Mouse (Mus musculus) frontal cortex, adult 2 months (tissue): Measurements from ENCODE around the gene Nptx1. TPM values are rescaled to one million over a fixed set of nuclear protein-coding genes. Genes with fewer than 3 reads are reported as not detected.

Experiments used
- DNase-seq, 2 experiments: peaks; one replicate each; pipeline ENCODE4 v3.0.0; 2022; ENCODE audit warnings: low spot score in 1 of 2; ENCODE audit errors: extremely low spot score in 1 of 2
- polyA plus RNA-seq: library from polyadenylated mRNA; depleted of rRNA; stranded (reverse); fragments of >200 nt; gene quantifications from 2 replicates; pipeline ENCODE4 v1.2.3, GENCODE M21; 2012; rRNA removed

Gene Nptx1
- 84.6 and 86.3 TPM in 2 replicates for polyA plus RNA-seq

GRCm38 (mm10) chr11:119547183-119547921, at the start of gene Nptx1:
TSS of gene Nptx1 (minus strand) at chr11:119547753.
- DNase-seq = peak in 1 of 2 experiments; percentile 81

- DNase-seq = no peak
These were observed 46.4 kb upstream of the Nptx1 start for GRCm38 (mm10) chr11:119593966-119594365.

GRCm38 (mm10) chr11:119589242-119589641, 41.7 kb upstream of the Nptx1 start:
- no peak for DNase-seq

- DNase-seq = no peak
These were observed 39.6 kb upstream of the Nptx1 start for GRCm38 (mm10) chr11:119587112-119587511.

- DNase-seq = no peak
These were observed 39.0 kb upstream of the Nptx1 start for GRCm38 (mm10) chr11:119586511-119586910.

GRCm38 (mm10) chr11:119577721-119578120, 30.2 kb upstream of the Nptx1 start:
- DNase-seq = no peak

GRCm38 (mm10) chr11:119576855-119577254, 29.3 kb upstream of the Nptx1 start:
- DNase-seq = no peak

- no peak for DNase-seq
These were observed 24.9 kb upstream of the Nptx1 start for GRCm38 (mm10) chr11:119572316-119573010.

- DNase-seq = no peak
These were observed 18.6 kb upstream of the Nptx1 start for GRCm38 (mm10) chr11:119566188-119566587.

- DNase-seq = peak in 1 of 2 experiments; percentile 69
These were observed 18.1 kb upstream of the Nptx1 start for GRCm38 (mm10) chr11:119565684-119566083.

- DNase-seq = no peak
These were observed 17.5 kb upstream of the Nptx1 start for GRCm38 (mm10) chr11:119565021-119565420.

GRCm38 (mm10) chr11:119564383-119564782, 16.8 kb upstream of the Nptx1 start:
- DNase-seq = no peak

- DNase-seq = no peak
These were observed 15.6 kb upstream of the Nptx1 start for GRCm38 (mm10) chr11:119563166-119563565.

- DNase-seq = no peak
These were observed 14.7 kb upstream of the Nptx1 start for GRCm38 (mm10) chr11:119562286-119562685.

GRCm38 (mm10) chr11:119558870-119559610, 11.5 kb upstream of the Nptx1 start:
- DNase-seq = no peak

GRCm38 (mm10) chr11:119557940-119558869, 10.7 kb upstream of the Nptx1 start:
- no peak for DNase-seq

GRCm38 (mm10) chr11:119555170-119555569, 7.6 kb upstream of the Nptx1 start:
- no peak for DNase-seq

- DNase-seq = no peak
These were observed 7.2 kb upstream of the Nptx1 start for GRCm38 (mm10) chr11:119554706-119555105.

GRCm38 (mm10) chr11:119552902-119553802, 5.6 kb upstream of the Nptx1 start:
- DNase-seq = no peak
